Mouse (Mus musculus) E14TG2a.4 (cell line): ENCODE results near the gene Chmp4b.

ENCODE experiments used
- CTCF ChIP-seq: conservative IDR thresholded peaks from 2 replicates; pipeline ENCODE4 v1.5.1; 2014; ENCODE audit warnings: low read length
- POU5F1 ChIP-seq: IDR thresholded peaks from 2 replicates; pipeline ENCODE4 v1.6.1; 2014; ENCODE audit warnings: low read length, borderline replicate concordance

DNA sequence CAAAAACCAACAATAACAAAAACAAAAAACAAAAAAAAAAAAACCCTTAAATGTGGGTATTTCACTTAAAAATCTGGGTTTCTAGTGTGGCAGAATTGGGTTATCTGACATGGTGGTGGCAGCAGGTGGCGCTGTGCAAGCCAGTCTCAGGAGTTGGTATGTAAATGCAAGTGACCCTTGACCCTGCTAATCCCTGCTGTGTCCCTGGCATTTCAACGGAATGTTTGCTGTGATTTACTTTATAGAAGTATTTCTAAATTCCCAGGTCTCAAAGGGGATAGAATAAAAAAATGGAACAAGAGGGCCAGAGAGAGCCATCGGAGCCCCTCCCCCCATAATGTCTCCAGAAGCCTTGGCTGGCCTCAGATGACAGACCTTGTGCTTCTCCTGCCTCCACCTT, 3.4 kb upstream of the Chmp4b start:
- TF ChIP-seq CTCF (peak; percentile 32; the same call in 1 of the 2 replicates), POU5F1 (no peak)
